Mouse (Mus musculus) urinary bladder, adult 18-20 months (tissue): ENCODE measurements at regions not wholly inside any gene's neighbourhood (a gene's known extent, or its start where the extent isn't known, plus 50 kb on each side); places are given as distances from the start of the nearest gene placed in this dataset.

Experiments used
- DNase-seq, 2 experiments: peaks; one replicate each; pipeline ENCODE4 v3.0.0; 2022; ENCODE audit warnings: low spot score in 2 of 2, mixed read lengths in 2 of 2

- DNase-seq, result no peak
These were observed 94.8 kb upstream of the Rap1b start for GRCm38 (mm10) chr10:117940441-117941265.

- DNase-seq, result no peak
These were observed 95.4 kb upstream of the Rap1b start for GRCm38 (mm10) chr10:117941266-117941651.

GRCm38 (mm10) chr10:117943702-117944307, 98.0 kb upstream of the Rap1b start:
- no peak for DNase-seq

GRCm38 (mm10) chr10:117947191-117947590, 101.4 kb upstream of the Rap1b start:
- DNase-seq, result no peak

DNA sequence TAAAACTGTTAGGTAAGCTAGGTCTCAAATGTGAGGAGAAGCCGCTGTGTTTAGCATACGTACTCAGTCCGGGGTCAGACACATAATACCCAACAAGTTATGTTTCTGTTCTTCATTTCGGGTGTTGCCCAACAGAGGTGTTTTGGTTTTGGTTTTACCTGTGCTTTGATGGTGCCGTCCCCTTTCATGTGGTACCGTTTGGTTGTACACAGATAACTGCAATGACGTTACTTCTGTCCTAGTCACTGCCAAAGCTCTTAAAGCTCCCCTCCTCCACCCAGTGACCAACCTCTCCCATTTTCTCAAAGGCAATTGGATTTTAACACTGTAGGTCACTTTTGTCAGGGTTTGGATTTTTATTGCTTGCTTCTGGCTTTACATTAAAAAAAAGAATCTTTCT, 102.1 kb upstream of the Rap1b start:
- DNase-seq, result no peak

DNA sequence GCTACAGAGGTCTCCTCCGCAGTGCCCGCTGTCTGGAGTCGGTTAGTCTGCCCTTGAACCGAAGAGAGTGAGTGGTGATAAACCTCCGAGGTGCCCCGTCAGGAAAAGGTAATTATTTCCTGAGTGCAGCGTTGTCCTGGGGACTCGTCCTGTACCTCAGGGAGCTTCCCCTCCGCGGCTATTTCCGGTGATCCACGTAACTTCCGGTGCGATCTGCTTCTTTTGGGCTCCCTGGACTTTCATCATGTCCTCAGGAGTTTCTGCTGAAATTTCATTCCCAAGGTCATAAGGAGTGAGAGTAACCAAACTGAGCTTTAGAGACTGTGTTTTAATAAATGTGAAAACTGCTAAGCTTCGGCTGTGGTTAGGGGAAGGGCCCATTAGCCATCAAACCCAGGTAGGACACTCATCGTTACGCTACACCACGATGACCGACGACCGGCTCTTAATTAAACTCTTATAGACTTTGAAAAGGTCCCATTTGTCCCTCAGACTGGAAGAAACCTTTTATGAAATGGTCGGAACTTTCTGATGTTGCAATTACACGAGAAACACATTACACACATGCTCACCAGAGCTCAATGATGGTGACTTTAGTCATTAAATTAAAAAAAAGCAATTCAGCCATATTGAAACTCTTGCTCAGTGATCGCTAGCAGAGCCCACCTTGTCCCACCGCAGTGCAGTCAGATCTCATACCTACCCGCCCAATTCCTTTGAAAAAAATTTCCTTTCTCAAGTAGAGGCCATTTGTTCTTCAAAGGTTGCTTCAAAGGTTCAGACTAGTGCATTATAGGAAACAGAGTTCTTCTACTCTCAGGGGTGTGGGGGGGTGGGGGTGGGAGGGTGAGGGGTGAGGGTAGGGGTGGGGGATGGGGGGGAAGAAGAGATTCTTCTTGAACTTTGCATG, 106.5 kb upstream of the Rap1b start:
- no peak for DNase-seq

DNA sequence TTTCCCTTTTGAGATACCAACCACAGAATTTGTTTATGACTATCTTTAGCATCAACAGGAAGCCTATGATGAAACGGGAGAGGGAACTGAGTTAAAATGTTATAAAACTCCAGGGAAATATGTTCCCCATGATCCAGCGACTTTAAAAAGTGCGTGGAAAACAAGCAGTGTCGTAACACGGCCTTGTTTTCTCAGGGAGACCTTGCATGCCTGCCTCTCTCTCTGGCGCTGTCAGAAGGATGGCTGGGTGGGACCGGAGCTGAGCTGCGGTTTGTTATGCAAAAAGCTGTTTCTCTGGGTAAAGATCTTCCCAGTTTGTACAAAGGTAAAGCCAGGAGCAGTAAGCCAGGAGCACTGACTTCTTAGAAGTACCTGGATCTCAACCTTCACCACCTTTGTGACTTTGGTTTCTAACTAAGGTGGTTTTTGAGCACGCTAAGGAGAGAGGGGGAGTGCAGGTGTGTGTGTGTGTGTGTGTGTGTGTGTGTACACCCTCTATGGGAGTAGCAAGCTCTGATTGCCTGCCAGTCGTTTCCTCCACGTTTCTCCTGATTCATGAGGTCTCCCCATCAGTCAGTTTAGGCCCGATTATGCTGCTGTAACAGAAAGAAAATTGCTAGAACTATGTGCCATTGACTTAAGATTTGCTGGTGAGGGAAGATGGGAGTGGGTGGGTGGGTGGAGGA, 107.3 kb upstream of the Rap1b start:
- peak in 1 of 2 experiments; percentile 11 for DNase-seq

- DNase-seq, result no peak
These were observed 110.5 kb upstream of the Rap1b start for GRCm38 (mm10) chr10:117956174-117956950.

DNA sequence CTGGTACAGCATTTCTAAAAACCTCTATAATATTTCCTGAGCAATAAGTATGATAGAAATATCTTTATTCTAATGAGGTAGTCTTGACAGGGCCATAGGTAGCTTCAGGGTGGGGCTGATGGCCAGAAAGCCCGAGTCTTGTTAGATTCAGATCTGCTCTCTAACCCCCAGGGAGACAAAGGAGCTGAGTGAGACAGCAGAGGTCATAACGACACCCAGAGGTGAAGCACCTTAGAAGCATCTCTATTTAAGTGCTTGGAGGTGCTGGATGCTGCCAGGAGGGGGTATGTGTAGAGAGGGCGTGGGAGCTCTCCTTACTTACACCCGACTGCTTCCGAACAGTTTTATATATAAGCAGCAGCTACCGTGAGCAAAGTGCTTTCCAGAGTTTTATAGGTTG, 128.9 kb upstream of the Rap1b start:
- DNase-seq, result no peak

DNA sequence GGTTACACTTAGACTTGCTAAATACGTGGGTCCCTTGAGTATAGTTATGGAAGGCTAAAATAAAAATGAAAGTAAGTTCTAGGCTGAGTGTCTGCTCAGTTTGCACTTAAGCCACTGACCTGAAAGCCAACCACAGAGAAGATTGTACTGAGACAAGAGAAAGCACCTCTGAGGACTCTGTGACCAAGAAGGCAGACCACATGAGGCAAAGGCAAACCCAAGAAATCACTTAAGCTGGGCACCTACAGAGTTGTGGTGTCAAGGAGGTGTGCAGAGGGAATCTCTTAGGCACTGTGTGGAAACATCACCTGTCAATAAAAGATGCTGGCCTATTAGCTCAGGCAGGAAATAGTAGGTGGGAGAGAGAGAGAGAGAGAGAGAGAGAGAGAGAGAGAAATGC, 129.6 kb upstream of the Rap1b start:
- no peak for DNase-seq

GRCm38 (mm10) chr10:117979091-117979490, 133.3 kb upstream of the Rap1b start:
- no peak for DNase-seq

GRCm38 (mm10) chr10:117982611-117983210, 136.9 kb upstream of the Rap1b start:
- DNase-seq, result no peak

GRCm38 (mm10) chr10:117983271-117983670, 137.4 kb upstream of the Rap1b start:
- DNase-seq, result no peak

GRCm38 (mm10) chr10:117984784-117985602, 139.2 kb upstream of the Rap1b start:
- DNase-seq, result no peak

DNA sequence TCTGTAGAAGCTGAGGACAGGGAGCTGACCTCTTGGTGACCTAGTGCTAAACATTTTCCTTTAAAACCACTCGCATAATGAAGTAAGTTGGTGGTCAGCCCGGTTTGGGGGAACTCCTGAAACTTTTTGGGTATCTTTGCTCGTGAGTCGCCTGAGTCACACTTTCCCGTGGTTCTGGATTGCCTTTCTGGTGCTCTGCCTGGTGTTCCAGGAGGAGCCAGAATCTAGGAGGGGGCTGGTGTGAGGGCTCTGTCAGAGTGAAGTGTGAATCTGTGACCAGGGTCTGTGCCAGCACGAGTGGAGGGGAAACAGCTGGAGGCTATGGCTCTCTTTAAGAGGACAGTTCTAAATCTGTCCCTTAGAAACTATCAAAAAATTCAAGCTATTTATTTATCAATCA, 141.8 kb upstream of the Rap1b start:
- no peak for DNase-seq

DNA sequence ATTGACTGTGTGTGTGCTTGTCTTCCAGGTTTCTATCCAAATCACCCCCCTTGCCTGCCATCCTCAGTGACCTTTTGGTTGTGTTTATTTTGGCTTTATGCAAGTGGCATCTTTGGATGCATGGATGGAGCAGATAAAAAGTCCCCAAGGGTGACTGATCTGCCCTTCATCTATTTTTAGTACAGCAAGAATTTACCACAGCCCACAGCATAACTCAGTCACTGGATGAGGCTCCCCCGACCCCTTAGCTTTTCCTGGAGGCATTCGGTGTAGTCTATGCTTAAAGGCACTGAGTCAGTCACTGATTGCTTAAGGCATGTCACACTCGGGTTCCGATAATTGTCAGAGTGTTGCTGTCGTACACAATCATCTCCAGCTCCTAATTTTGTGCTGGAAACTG, 142.2 kb upstream of the Rap1b start:
- no peak for DNase-seq

- DNase-seq, result no peak
These were observed 145.3 kb upstream of the Rap1b start for GRCm38 (mm10) chr10:117991176-117991575.

DNA sequence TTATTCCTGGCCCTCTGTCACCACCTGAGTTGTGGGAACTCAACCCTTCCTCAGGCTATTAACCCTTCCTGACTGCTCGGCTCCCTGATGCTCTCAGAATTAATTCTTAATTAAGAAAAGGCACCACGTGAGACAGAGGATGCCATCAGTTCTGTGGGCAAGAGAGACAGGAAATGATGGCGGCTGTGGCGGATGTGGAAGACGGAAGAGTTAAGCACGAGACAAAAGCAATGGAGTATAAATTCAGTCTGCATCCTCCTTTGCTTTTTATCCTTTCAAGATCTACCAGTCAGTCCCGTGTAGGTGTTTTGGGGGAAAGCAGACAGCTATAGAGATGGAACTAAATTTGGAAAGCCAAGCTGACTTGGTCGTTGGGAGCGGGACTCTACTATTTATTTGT, 146.5 kb upstream of the Rap1b start:
- no peak for DNase-seq

GRCm38 (mm10) chr10:117993809-117994208, 147.8 kb upstream of the Mdm1 start:
- DNase-seq, result no peak

GRCm38 (mm10) chr10:117994768-117995167, 146.8 kb upstream of the Mdm1 start:
- DNase-seq, result no peak
